8 mouse cellular contexts compared by ENCODE assay signal in the genomic region with DNA sequence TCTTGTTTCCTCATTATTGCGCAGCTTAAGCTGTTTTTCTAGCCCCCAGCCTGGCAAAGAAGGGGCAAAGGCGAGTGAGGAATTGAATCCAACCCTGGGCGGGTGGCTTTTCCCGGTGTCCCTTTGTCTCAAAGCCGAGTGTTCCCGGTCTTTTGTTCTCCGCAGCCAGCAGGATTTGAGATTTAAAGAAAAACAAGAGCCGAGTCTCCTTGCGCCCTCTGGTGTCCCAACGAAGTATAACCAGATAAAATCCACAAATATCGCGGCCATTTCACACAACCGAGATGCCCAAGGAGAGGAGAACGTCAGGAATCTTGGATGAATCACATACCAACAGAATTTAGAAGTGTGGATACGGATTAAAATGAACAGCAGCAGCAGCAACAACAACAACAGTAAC. TPM values are rescaled to one million over a fixed set of nuclear protein-coding genes. Genes with fewer than 3 reads are reported as not detected.
DNase-seq lines count a peak whose midpoint lies in the region; ATAC-seq and TF ChIP-seq lines count a peak whose summit lies in the region.

No protein-coding gene starts in this region.

- no peaks in the 10 kb centered on the region for H3K9me3 ChIP-seq in forebrain, postnatal 0 days (ENCODE audit: low read length)
- H3K9me3 ChIP-seq in lung, embryonic 14.5 days (ENCODE audit: low read depth, low read length), result no peaks in the 10 kb centered on the region

- no peaks in the 10 kb centered on the region for H3K27me3 ChIP-seq in cerebellum, adult 2 months (ENCODE audit: control insufficient read depth, insufficient read depth, low read length)
- H3K27me3 ChIP-seq in forebrain, postnatal 0 days (ENCODE audit: insufficient read depth, low read length), result no peaks in the 10 kb centered on the region
- no peaks in the 10 kb centered on the region for H3K27me3 ChIP-seq in lung, embryonic 14.5 days (ENCODE audit: insufficient read depth, low read length)
- no peaks in the 10 kb centered on the region for H3K27me3 ChIP-seq in thymus, adult 2 months (ENCODE audit: control insufficient read depth, insufficient read depth, low read length)

- H3K36me3 ChIP-seq in forebrain, postnatal 0 days (ENCODE audit: insufficient read depth), result no peaks in the 10 kb centered on the region
- H3K36me3 ChIP-seq in lung, embryonic 14.5 days (ENCODE audit: insufficient read depth), result no peaks in the 10 kb centered on the region
- no peaks in the 10 kb centered on the region for H3K36me3 ChIP-seq in thymus, adult 2 months (ENCODE audit: control insufficient read depth, insufficient read depth, low read length)

- H3K4me1 ChIP-seq in cerebellum, adult 2 months (ENCODE audit: control insufficient read depth, insufficient read depth, low read length), result peaks cover 14% of the 10 kb centered on the region; the same call in 1 of the 2 replicates
- H3K4me1 ChIP-seq in forebrain, postnatal 0 days (ENCODE audit: insufficient read depth), result peaks cover 11% of the 10 kb centered on the region
- H3K4me1 ChIP-seq in lung, embryonic 14.5 days (ENCODE audit: insufficient read depth), result no peaks in the 10 kb centered on the region
- peaks cover 9% of the 10 kb centered on the region for H3K4me1 ChIP-seq in olfactory bulb, adult 2 months (ENCODE audit: control insufficient read depth, insufficient read depth, low read length)
- H3K4me1 ChIP-seq in thymus, adult 2 months (replicated peaks; ENCODE audit: control insufficient read depth, insufficient read depth, low read length), result peaks cover 10% of the 10 kb centered on the region

- peak; percentile 72; the same call in 1 of the 2 replicates for TF ChIP-seq CTCF in cerebellum, adult 2 months (IDR thresholded peaks at IDR 0.05; ENCODE audit: borderline replicate concordance, insufficient read depth, low read depth, low read length)
- TF ChIP-seq CTCF in forebrain, postnatal 0 days (IDR thresholded peaks at IDR 0.05; ENCODE audit: low read depth), result peak; percentile 87
- TF ChIP-seq CTCF in lung, embryonic 14.5 days (IDR thresholded peaks at IDR 0.05; ENCODE audit: low read depth), result peak; percentile 84
- TF ChIP-seq CTCF in olfactory bulb, adult 2 months (IDR thresholded peaks at IDR 0.05; ENCODE audit: insufficient read depth, low read depth, low read length), result peak; percentile 47; the same call in 1 of the 2 replicates
- peak; percentile 58; the same call in 1 of the 2 replicates for TF ChIP-seq CTCF in thymus, adult 2 months (IDR thresholded peaks at IDR 0.05; ENCODE audit: borderline replicate concordance, control insufficient read depth, extremely low read depth, insufficient read depth, low read length, poor library complexity)

- peak overlapping the region; percentile 53 for H3K4me2 ChIP-seq in forebrain, postnatal 0 days (ENCODE audit: low read depth)
- H3K4me2 ChIP-seq in lung, embryonic 14.5 days, result peak overlapping the region; percentile 64

- 1% methylated on average over 15 of the region's 15 CpGs for WGBS in cerebellum, adult 2 months
- under 1% methylated on average over 15 of the region's 15 CpGs for WGBS in forebrain, postnatal 0 days
- WGBS in lung, embryonic 14.5 days, result under 1% methylated on average over 15 of the region's 15 CpGs
- WGBS in olfactory bulb, adult 2 months, result under 1% methylated on average over 15 of the region's 15 CpGs
- WGBS in thymus, adult 2 months, result under 1% methylated on average over 15 of the region's 15 CpGs

- peak; percentile 37; the same call in 1 of the 2 replicates for TF ChIP-seq POLR2A in cerebellum, adult 2 months (IDR thresholded peaks at IDR 0.05; ENCODE audit: borderline replicate concordance, insufficient read depth, low read length)
- peak; percentile 30; the same call in 1 of the 2 replicates for TF ChIP-seq POLR2A in olfactory bulb, adult 2 months (IDR thresholded peaks at IDR 0.05; ENCODE audit: insufficient read depth, low read depth, low read length)
- TF ChIP-seq POLR2A in thymus, adult 2 months (IDR thresholded peaks at IDR 0.05; ENCODE audit: control insufficient read depth, extremely low read depth, insufficient read depth, low read length, poor library complexity), result no peak

- no peak overlapping the region; the same call in 1 of the 2 replicates for H3K27ac ChIP-seq in cerebellum, adult 2 months (ENCODE audit: insufficient read depth, low read length)
- peak overlapping the region; percentile 97 for H3K27ac ChIP-seq in forebrain, postnatal 0 days (ENCODE audit: low read depth, low read length)
- peak overlapping the region; percentile 92 for H3K27ac ChIP-seq in lung, embryonic 14.5 days (ENCODE audit: low read depth)
- peak overlapping the region; percentile 95 for H3K27ac ChIP-seq in olfactory bulb, adult 2 months (ENCODE audit: insufficient read depth, low read depth, low read length)
- peak overlapping the region; percentile 30; the same call in 1 of the 2 replicates for H3K27ac ChIP-seq in thymus, adult 2 months (ENCODE audit: control insufficient read depth, insufficient read depth, low read length)

- H3K9ac ChIP-seq in forebrain, postnatal 0 days, result peak overlapping the region; percentile 70
- H3K9ac ChIP-seq in lung, embryonic 14.5 days, result peak overlapping the region; percentile 72

- H3K4me3 ChIP-seq in cerebellum, adult 2 months (replicated peaks; ENCODE audit: insufficient read depth, low read depth, low read length), result peak overlapping the region; percentile 65
- peak overlapping the region; percentile 41 for H3K4me3 ChIP-seq in forebrain, postnatal 0 days (ENCODE audit: low read depth, low read length)
- H3K4me3 ChIP-seq in lung, embryonic 14.5 days (ENCODE audit: low read depth, low read length), result peak overlapping the region; percentile 31
- peak overlapping the region; percentile 48 for H3K4me3 ChIP-seq in olfactory bulb, adult 2 months (ENCODE audit: insufficient read depth, low read depth, low read length)
- H3K4me3 ChIP-seq in thymus, adult 2 months (ENCODE audit: control insufficient read depth, insufficient read depth, low read length), result peak overlapping the region; percentile 72

- peak; percentile 92 for DNase-seq in MN1 (ENCODE audit: low spot score)
- DNase-seq in cerebellum, adult 2 months, result peak; percentile 88 to 91
- peak; percentile 95 for DNase-seq in forebrain, postnatal 0 days
- DNase-seq in heart, postnatal 4 days, result peak; percentile 90
- peak; percentile 79 to 93 for DNase-seq in layer of hippocampus, adult 8-10 months (ENCODE audit: low spot score in 2 of 2)
- DNase-seq in lung, embryonic 14.5 days, result peak; percentile 97
- DNase-seq in thymus, adult 2 months, result peak; percentile 73

- ATAC-seq in forebrain, postnatal 0 days, result peak; percentile 79
- ATAC-seq in lung, embryonic 14.5 days (ENCODE audit: insufficient read depth), result peak; percentile 52; the same call in 1 of the 2 replicates

RNA-seq across cellular contexts. Expression of gene Tmpo, which starts 6.8 kb away (rescaled TPM):
- 47.5 and 49.8 TPM in 2 replicates for polyA plus RNA-seq in cerebellum, adult 2 months (2012; rRNA removed)
- total RNA-seq in forebrain, postnatal 0 days (2014; rRNA removed), result 126 and 149 TPM in 2 replicates
- polyA plus RNA-seq in forebrain, postnatal 0 days (2015; fragmentation: Nextera tagmentation; extraction: Ambion mirVana), result 61.3 and 62.8 TPM in 2 replicates
- 100 to 1,000 TPM; 186 to 192 TPM for total RNA-seq in heart, postnatal 4 days (2021)
- 10 to 100 TPM; 39.2 to 51.2 (median 41.8) TPM for total RNA-seq in layer of hippocampus, adult 8-10 months (2022)
- polyA plus RNA-seq in lung, embryonic 14.5 days (2014; fragmentation: Nextera tagmentation; extraction: Ambion mirVana), result 317 and 337 TPM in 2 replicates
- polyA plus RNA-seq in olfactory bulb, adult 2 months (2012; ENCODE audit: insufficient read depth, insufficient read length, low replicate concordance, missing spikeins), result 183 and 204 TPM in 2 replicates
- 146 and 233 TPM in 2 replicates for polyA plus RNA-seq in thymus, adult 2 months (2012; rRNA removed)
